Mouse (Mus musculus): Measurements from ENCODE around the gene Bag5.
"Not testable (repeated sequence)": the region's sequence is repeated elsewhere in the genome, so short reads cannot be mapped to it uniquely, and the experiment has no call there.

The Bag5 gene

DNA sequence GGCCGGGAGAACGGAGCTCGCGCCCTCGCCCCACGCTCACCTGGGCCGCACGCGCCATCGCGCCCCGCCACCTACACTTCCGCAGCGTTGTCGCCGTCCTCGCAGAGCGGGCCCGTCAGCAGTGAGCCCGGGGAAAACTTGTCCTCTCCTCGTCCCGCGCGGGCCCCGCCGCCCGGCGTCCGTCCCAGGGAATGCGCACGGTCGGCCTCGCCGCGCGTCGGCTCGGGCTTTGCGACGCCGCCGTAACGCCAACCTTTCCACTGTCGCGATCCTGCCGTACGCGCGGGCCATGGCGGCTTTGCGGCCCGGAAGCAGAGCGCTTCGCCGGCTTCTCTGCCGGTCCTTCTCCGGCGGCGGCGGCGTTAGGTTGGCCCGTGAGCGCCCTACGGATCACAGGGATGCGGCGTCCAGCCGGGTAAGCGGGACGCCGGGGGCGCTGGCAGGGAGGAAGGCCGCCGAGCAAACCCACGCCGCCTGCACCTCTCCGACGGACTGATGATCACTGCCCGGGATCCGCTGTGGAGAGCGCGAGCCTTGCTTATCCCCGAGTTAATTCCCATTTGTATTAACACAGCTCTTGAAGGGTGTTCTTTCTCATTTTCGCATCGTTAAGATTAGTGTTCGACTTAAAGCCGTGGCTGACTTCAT, at the start of gene Bag5, which contains the start of gene Apopt1:
Gene Bag5 (minus strand): TSS at position 254 of the 648 bp plus-strand sequence.
Gene Apopt1 (plus strand): TSS at position 258 of the 648 bp plus-strand sequence.
- DNase-seq (ENCODE audit: low read depth, low spot score): peak; percentile 91

DNA sequence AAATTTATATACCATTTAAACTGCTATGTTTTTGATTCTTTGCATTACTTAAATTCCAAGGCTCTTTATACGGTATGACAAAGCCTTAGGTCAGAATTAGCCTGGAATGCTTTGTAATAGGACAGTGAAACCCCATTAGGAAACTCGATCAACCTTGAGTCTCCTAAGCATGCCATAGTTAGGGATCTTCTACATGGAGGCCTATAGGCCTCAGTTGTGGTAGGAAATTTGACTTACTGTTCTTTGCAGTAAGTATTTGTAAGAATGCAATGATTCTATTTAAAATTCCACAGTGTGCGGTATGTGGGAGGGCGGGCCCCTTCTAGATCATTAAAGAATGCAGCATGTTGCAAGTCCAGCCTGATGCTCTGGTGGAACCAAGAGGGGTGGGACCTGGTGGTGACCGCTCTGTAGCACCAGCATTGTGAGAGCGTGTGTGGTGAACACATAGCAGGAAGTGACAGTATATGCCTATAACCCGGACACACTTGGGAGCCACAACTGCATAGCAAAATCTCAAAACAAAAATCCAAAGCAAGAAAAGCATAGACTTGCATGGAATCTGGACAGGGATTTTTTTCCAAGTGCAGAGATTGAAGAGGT, 47.4 kb upstream of the Bag5 start:
- no peak for DNase-seq (ENCODE audit: low read depth, low spot score)

DNA sequence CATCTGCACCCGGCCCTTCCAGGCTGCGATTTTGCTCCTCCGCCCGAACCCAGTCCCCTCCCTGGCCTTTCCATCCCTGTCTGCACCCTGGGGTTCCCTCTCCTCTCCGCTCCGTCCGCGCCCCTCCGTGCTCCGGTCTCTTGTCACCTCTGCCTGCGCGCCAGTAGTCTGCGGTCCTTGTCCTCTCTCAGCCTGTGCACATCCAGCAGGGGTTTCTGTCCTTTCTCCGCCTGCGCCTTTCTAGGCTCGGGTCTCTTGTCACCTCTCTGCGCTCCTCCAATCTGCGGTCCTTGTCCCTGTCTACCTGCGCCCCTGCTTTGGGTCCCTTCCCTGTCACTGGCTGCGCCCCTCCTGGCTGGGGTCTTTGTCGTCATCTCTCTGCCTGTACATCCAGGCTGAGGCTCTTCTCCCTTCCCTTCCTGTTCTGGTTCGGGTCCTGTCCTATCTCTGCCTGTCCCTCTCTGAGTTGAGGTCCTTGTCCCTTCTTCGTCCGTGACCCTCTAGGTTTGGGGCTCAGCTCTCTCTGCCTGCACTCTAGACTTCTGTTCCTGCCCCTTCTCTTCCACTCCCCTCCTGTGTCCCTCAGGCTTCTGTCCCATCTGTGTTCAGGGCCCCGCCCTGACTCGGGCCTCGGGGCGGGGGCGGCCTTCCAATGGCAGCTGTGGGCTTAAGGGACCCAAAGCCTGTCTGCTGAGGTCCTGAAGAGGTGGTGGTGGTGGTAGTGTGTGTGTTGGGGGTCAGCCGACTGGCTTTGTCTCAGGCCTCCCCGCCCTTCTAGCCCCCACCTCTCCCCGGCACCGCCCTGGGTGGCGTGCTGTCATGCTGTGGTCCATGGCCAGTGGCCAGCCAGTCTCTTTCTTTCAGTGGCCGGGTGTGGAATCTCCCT, 46.4 kb upstream of the Bag5 start:
- peak; percentile 17 for DNase-seq (ENCODE audit: low read depth, low spot score)

DNA sequence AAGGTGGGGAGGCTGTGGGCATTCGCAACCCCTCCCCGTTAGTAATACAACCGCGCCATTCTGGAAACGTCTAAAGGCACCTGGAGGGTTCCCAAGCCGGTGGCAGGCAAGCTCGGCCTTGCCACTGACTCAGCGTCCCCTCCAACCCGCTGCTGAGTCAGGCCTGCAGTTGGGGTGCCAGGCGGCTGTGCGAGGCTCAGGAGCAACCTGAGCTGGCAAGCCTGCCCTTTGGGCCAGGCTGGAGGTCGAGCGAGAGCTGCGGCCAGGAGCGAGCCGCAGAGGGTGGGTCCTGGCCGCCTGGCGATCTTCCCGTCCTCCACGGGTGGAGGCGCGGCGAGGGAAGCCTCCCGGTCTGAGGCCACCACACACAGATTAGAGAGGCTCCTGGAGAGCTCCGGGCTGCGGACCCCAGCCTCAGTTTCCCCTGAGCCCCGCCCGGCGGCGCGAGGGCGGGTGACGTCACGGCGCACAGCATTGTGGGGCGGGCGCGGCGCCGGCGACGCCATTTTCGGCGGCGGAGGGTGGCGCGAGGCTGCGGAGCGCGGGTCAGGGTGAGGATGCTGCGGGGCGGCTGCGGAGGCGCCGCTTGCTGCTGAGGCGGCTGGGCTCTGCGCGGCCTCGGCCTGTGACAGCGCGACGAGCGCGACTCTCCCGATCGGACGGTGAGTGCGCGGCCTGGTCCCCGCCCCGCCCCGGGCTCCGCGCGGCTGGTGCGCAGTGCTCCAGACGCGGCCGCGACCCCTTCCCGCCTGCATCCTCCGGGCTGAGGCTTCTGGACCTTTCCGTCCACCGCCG, 45.5 kb upstream of the Bag5 start, which contains the start of gene Klc1:
Gene Klc1 (plus strand): TSS at position 469 of the 795 bp plus-strand sequence.
- peak; percentile 58 for DNase-seq (ENCODE audit: low read depth, low spot score)

DNA sequence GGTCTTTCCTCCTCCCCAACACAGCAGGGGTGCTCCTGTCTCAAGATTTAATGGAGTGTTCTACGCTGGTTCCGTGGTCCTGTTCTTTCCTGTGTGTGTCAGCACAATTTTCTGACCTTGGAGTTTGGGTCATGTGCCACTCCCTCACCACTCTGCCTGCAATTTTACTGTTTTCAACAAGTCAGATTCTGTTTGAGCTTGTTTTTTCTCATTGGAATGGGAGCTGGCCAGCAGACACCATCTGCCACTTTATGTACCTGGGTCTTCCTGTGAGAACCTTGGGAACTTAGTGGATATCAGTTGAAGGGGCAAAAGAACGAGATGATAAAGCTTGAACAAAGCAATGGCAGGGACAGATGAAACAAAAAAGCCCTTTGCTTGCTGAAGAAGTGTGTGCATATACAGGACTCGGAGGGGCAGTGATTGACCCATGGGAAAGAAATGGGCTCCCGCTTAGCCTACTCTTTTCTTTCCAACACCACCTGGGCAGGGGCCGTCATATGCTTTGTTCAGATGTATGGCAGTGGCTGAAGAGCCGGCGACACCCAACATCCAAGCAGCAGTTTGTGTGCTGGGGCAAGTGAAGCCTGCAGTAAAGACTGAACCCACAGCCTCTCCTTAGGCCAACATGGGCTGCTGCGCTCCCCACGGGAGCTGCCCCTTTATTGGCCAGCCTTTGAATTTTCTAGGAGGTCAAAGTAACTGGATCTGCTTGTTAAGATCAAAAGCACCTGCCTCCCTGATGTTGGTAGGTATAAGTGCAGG, 44.7 kb upstream of the Bag5 start:
- DNase-seq (ENCODE audit: low read depth, low spot score): no peak

DNA sequence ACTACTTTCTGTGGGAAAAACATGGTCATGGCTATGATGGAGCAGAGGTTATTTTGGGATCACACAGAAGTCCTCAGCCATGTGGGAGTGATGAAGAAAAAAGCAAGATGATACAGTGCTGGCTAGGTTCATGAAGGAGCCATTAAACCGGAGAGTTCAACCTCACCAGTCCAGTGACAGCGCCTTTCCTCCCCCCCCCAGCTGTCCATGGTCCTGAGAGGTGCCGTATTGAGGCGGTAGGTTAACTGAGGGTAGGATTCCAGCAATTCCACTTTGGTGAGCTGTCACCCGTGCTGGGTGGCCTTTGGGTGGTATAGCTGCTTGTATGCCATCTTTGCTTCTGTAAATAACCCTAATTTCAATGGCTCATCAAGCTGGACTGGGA, 43.6 kb upstream of the Bag5 start:
- DNase-seq (ENCODE audit: low read depth, low spot score): no peak

DNA sequence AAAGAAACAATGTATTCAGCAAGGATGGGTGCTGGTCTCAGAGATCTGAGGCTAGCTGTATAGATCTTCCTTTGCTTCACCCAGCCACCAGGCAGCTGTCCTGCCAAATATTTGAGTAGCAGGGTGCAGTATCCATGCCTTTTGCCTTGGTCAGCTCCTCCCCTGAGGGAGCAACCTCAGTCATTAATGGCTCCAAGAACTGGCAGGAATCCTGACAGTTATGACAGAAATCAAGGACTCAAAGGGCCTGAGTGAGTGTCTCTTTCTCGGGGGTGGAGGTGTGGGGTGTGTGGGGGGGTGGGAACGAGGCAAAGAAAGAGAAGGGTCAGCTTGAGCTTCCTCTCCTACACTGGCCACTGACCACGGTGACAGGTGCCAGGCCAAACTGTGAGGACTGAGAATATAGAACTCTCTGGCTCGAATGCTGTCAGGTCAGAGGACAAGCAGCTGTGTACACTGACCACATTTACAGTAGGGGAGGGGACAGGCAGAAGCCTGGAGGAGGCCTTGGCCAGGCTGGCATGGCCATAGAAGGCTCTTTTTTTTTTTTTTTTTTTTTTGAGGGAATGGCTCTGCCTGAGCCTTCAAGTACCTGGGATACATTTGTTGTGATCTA, 43.1 kb upstream of the Bag5 start:
- DNase-seq (ENCODE audit: low read depth, low spot score): no peak

DNA sequence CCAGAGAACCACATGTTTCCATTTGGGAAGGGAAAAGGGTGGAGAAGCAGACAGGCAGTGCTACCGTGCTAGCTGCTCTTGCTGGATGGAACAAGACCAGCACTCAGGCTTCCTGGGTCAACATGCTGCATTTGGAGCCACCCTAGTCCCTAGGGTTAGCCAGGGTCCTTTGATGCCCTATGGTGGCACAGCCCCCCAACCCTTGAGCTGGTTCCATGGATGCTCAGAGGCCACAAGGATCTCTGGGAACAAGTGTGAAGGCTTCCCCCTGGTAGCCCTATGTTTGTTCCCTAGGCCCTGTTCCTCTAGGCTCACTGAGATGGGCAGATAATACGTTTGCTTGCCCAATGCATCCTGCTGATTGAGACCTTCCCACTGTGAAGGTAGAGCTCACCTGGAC, 42.2 kb upstream of the Bag5 start:
- no peak for DNase-seq (ENCODE audit: low read depth, low spot score)

DNA sequence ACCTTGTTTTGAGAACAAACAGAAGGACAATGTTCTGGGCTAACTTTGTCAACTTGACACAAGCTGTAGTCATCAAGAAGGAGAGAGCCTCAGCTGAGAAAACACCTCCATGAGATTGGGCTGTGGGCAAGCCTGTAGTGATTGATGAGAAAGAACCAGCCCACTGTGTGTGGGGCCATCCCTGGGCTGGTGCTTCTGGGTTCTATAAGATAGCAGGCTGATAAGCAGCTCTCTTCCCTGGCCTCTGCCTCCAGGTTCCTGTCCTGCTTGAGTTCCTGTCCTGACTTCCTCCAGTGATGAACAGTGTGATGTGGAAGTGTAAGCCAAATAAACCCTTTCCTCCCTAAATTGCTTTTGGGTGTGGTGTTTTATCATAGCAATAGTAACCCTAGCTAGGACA, 41.7 kb upstream of the Bag5 start:
- no peak for DNase-seq (ENCODE audit: low read depth, low spot score)

DNA sequence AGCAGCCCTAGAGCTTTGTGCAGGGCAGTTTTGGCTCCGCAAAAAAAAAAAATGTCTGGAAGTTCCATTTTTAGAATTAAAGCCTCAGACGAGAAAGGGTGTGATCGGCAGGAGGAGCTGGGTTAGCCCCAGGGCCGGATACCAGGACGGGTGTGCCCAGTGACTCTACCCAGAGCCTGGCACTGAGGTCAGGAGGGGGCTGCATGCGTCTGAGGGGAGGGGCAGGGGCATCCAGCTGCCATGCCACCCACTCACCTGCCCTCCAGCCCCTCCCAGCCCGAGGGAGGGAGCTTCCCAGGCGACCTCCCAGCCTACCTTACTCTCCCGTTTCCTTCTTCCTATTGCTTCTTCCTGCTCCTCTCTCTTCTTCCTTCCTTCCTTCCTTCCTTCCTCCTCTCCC, 40.3 kb upstream of the Bag5 start:
- no peak for DNase-seq (ENCODE audit: low read depth, low spot score)

DNA sequence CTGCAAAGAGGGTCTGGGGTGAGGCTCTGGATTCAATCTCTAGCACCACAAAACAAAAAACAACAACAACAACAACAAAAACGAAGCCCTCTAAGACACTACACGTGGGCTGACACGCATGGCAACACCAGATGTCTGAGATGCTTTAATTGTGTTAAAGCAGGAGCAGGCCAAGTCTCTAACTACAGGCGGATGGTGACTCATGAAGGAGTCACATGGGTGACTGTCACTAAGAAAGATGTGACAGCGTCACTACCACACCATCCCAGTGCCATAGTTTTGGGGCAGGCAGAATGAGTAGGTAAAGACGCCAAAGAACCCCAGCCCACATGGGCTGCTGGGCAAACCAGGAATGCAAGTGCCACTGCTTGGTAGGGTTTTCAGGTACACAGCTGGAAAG, 39.4 kb upstream of the Bag5 start:
- no peak for DNase-seq (ENCODE audit: low read depth, low spot score)

DNA sequence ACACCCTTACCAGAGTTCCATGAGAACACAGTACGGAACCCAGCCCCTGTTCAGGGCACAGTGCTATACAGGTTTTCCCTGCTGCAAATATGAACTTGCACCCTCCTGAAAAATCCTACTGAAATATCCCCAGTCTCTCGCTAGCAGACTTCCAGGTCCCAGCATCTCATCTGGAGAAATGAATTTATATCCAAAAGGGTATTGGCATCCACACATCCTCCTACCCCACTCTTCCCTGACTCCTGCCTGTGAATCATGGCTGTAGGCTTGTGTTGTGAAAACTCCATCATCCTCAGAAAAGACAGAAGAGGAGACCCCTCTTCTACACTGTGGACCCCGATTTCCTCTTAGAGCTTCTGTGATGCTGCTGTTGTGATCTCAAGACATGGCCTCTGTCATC, 37.7 kb upstream of the Bag5 start:
- no peak for DNase-seq (ENCODE audit: low read depth, low spot score)

DNA sequence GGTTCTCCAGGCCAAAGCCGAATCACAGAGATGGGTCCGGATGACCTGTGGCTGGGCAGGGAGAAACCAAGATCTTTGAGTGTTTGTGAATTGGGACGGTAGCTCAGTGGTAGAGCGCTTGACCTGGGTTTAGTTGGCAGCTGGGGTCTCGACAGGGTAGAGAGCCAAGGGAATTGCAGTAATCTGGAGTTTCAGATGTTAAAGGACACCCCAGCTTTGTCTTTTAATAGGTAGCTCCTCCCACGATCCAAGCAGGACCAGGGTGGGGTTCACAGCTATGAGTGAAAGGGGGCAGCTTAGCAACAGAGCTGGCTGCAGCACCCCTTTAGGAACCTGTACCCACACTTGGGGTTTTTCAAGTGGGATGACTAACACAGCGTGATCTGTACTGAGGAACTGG, 34.4 kb upstream of the Bag5 start:
- DNase-seq (ENCODE audit: low read depth, low spot score): no peak

DNA sequence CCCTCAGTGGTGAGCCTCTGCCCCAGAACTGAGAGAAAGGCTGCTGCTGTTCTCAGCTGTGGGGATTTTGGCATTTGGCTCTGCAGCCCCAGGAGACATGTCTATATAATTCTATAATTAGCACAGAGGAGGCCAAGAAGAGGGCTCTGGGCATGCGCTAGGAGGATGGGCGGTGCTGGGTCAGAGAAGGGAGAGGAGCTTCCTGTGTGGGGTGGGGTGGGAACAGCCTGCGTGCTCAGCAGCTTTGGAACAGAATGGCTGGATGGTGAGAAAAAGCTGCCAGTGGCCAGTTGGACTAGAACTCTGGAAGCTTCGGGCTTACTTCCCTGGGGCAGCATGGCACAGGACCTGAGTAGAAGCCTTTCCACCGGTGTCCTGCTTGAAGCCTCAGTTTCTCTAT, 33.0 kb upstream of the Bag5 start:
- DNase-seq (ENCODE audit: low read depth, low spot score): no peak

DNA sequence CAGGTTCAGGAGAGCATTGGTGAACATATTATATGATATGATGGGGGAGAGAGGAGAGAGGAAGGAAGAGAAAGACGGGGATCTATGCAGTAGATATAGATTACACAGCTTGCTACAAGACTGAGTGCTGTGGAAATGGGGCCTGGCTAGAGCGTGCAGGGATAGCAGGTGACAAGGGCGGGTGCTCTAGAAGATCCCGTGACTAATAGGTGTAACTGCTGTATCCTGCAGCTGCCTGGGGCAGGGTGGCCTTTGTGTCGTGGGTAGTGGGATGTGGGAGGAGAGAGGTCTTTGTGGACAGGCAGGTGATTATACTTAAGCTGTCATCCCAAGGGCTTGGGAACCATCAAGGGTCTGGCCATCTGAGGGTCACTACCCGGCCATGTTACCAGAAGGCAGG, 32.2 kb upstream of the Bag5 start:
- DNase-seq (ENCODE audit: low read depth, low spot score): no peak

DNA sequence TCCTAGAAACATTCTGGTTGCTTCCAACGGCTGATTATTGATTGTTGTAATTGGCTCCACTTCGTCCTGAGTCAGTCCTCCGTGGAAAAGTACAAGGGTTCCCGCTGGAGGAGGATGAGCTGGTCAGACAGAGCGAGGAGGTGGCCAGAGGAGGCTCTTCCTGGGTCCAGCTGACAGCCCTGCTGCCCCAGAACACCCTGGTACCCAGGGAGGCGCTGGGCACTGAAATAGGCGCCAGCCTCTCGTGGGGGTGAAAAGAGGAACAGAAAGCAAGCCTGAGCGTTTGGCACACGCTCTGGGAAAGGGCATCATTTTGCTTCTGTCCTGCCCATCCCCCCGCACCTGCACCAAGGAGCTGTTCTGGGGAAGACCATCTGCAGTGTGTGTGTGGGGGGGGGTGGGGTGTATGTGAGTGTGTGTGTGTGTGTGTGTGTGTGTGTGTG, 30.9 kb upstream of the Bag5 start:
- DNase-seq (ENCODE audit: low read depth, low spot score): no peak

DNA sequence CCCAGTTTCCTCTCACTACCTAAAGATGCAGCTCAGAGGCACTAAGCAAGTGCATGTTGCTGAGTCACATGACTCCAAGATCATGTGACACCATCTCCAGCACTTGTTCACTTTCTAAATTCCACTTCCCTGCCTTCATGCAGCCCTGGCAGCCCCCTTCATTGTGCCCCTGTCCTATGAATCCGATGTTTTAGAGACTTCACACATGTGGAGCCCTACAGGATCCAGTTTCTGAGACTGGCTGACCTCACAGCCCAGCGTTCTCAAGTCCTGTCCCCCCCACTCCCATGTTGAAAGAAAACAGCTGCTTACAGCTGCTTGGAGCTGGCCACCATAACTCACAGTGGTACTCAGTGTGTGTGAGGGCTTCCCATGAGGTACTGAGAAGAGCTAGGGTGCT, 30.4 kb upstream of the Bag5 start:
- no peak for DNase-seq (ENCODE audit: low read depth, low spot score)

DNA sequence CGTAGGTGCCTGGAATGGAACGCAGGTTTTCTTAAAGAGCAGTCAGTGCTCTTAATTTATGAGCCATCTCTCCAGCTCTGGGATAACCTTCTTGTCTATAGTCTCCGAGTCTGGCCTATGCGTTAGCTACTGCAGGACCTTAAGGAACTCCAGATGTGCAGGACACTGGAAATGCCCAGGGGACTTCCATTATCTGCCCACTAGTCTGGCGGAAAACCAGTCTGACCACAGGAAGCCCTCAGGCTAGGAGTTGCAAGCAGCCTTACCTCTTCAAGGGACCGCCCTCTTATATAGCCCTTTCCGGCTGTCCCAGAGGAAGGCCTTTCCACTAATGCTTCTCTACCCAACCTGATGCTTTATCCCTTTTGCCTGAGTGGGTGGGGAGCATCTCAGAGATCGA, 28.3 kb upstream of the Bag5 start:
- DNase-seq (ENCODE audit: low read depth, low spot score): no peak

DNA sequence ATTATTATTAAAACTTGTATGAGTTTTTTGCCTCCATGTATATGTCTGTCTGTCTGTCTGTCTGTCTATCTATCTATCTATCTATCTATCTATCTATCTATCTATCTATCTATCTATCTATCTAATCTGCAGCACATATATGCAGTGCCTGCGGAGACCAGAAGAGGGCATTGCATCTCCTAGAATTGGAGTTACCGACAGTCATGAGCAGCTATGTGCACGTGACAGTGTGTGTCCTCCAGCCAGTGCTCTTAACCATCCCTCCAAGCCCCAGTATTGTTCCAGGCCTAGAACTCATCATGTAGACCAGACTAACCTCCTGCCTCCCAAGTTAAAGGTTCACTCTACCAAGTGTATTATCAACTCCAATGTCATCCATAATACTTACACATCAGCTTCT, 25.7 kb upstream of the Bag5 start:
- no peak for DNase-seq (ENCODE audit: low read depth, low spot score)

DNA sequence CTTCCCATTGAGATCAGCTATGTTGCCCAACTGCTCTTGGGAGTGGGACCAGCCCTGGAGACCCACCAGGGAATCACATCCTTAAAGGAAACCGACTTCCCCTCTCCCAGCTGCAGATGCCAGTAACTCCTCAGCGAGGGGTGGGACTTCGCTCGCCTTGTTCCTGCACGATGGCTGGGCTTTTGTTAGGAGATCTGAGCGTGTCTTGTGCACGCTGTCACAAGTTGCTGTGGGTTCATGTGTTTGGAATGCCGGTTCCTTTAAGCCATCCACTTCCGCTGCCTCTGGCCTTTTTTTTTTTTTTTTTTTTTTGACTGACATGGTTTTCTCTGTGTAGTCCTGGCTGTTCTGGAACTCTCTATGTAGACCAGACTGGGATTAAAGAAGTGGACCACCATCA, 24.3 kb upstream of the Bag5 start:
- no peak for DNase-seq (ENCODE audit: low read depth, low spot score)

DNA sequence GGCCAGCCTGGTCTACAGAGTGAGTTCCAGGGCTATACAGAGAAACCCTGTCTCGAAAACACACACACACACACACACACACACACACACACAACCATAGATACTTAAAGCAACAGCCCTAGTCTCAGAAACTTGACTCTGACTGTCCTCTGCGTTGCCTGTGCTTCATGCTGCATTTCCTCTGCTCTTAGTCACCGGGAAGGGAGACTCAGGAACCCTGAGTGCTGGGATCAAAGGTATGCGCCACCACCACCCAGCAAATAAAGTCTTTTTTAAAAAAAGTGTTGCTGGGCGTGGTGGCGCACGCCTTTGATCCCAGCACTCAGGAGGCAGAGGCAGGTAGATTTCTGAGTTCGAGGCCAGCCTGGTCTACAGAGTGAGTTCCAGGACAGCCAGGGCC, 23.6 kb upstream of the Bag5 start:
- DNase-seq (ENCODE audit: low read depth, low spot score): not testable (repeated sequence)
